Mouse (Mus musculus): ENCODE measurements around the gene Coq7.

DNA sequence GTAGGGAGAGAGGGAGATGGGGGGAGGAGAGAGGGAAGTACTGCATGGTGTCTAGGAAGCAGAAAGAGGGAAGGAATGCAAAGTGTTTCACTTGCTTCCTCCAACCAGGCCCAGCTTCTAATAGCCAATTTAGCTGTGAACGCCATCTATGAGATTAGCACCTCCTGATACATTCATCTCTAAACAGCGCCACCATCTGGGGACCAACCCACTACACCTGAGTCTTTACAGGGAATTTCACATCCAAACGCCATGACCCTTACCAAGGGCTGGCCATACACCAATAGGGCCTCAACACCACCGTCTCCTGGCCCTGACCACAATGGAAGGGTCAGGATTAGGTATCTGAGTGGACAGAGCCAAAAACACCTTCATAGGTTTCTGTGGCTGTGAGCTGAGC lies 20.7 kb upstream of the Coq7 start:
- no peak for TF ChIP-seq GATA1 (IDR thresholded peaks at IDR 0.05; ENCODE audit: borderline replicate concordance, low read length)
- TF ChIP-seq CTCF (IDR thresholded peaks at IDR 0.05; ENCODE audit: low read depth, low read length): no peak
- no peak for TF ChIP-seq GATA2 (IDR thresholded peaks at IDR 0.05; ENCODE audit: borderline replicate concordance, low read depth, low read length)

Data from G1E (cell line).